Mouse (Mus musculus) neural tube, embryonic 13.5 days (tissue): ENCODE results near the gene Mau2. TPM values are rescaled to one million over a fixed set of nuclear protein-coding genes. Genes with fewer than 3 reads are reported as not detected.

Source experiments
- ATAC-seq: fragments of 200-750 bp; cut with Nextera tagmentation; 2 replicates; pipeline ENCODE4 v1.8.0; 2017; ENCODE audit warnings: low read depth, mild to moderate bottlenecking, moderate TSS enrichment, moderate library complexity
- H3K27ac ChIP-seq: fragments of 300-500 bp; sonication (generic); replicated peaks from 2 replicates; pipeline ENCODE4 v1.5.1; 2015; ENCODE audit warnings: moderate library complexity, mild to moderate bottlenecking, inconsistent platforms
- H3K27me3 ChIP-seq: fragments of 300-500 bp; sonication (generic); 2 replicates; pipeline ENCODE4 v1.6.1; 2015; ENCODE audit warnings: mild to moderate bottlenecking, inconsistent platforms
- H3K36me3 ChIP-seq: fragments of 300-500 bp; sonication (generic); 2 replicates; pipeline ENCODE4 v1.6.1; 2015; ENCODE audit warnings: mild to moderate bottlenecking, inconsistent platforms
- H3K4me1 ChIP-seq: fragments of 300-500 bp; sonication (generic); replicated peaks from 2 replicates; pipeline ENCODE4 v1.6.1; 2015; ENCODE audit warnings: inconsistent platforms
- H3K4me2 ChIP-seq: fragments of 300-500 bp; sonication (generic); 2 replicates; pipeline ENCODE4 v1.6.1; 2015; ENCODE audit warnings: inconsistent platforms, mild to moderate bottlenecking, moderate library complexity
- H3K4me3 ChIP-seq: fragments of 300-500 bp; sonication (generic); 2 replicates; pipeline ENCODE4 v1.5.1; 2015; ENCODE audit warnings: mild to moderate bottlenecking, inconsistent platforms
- H3K9ac ChIP-seq: fragments of 300-500 bp; sonication (generic); 2 replicates; pipeline ENCODE4 v1.6.1; 2015; ENCODE audit warnings: moderate library complexity, mild to moderate bottlenecking, inconsistent platforms
- H3K9me3 ChIP-seq: fragments of 300-500 bp; sonication (generic); 2 replicates; pipeline ENCODE4 v1.6.1; 2016; ENCODE audit warnings: inconsistent platforms
- WGBS: fragments of 180-500 bp; shearing (Covaris S2); methylation state at CpG from one replicate; pipeline ENCODE4 v1.1.7; 2015; 5-methylcytosine and 5-hydroxymethylcytosine counted together
- polyA plus RNA-seq: library from polyadenylated mRNA; unstranded; fragments of >200 nt; fragmentation: Nextera tagmentation; extraction: Ambion mirVana; gene quantifications from 2 replicates; pipeline ENCODE4 v1.2.1, GENCODE M21; 2015

The Mau2 gene
- polyA plus RNA-seq, 1 experiment from 2014 or later: 68.7 TPM

DNA sequence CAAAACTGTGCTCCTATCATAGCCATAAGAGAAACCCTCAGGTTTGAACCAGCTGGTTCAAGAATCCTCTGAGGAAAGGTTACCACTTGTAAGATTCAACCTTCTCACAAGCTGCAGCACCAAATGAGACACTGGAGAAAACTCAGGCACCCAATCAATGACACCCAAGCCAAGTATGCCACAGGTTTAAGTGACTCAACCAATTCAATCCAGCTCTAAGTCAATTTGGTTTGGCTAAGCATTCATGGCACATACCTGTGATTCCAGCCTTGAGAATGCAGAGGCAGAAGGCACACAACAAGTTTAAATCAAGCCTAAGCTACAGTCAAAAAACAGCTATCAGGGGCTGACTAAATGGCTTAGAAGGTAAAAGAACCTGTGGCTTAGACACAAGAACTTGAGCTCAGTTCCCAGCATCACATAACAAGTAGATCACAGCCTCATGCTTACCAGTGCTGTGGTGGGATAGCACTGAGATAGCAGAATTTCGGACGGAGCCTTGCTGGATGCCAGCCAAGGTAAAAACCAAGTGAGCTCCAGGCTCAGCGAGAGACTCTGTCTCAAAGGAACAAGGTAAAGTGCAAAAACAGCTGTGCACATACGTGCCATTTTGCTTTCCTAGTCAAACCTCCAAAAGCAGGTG lies 75.1 kb downstream of the Mau2 start:
- no peak overlapping the region for H3K4me3 ChIP-seq
- no peak for ATAC-seq
- no peak overlapping the region for H3K4me2 ChIP-seq
- no peaks in the 10 kb centered on the region for H3K36me3 ChIP-seq
- H3K27ac ChIP-seq: no peak overlapping the region
- H3K9ac ChIP-seq: no peak overlapping the region
- peaks cover 26% of the 10 kb centered on the region for H3K4me1 ChIP-seq
- H3K27me3 ChIP-seq: no peaks in the 10 kb centered on the region
- H3K9me3 ChIP-seq: no peaks in the 10 kb centered on the region
- 76% methylated on average over 4 of the region's 4 CpGs for WGBS

Other genes starting within 250 kb of the Mau2 start
- 24.8 and 27.6 TPM in 2 replicates for gene Gmip, start 234.1 kb downstream of the Mau2 start, polyA plus RNA-seq
- 0.68 and 0.70 TPM in 2 replicates for gene Lpar2, start 220.3 kb downstream of the Mau2 start, polyA plus RNA-seq
- 50.9 and 58.8 TPM in 2 replicates for gene Pbx4, start 210.2 kb downstream of the Mau2 start, polyA plus RNA-seq
- 3.1 and 3.9 TPM in 2 replicates for gene Cilp2, start 155.0 kb downstream of the Mau2 start, polyA plus RNA-seq
- 3.4 TPM in 2 replicates for gene Tssk6, start 140.6 kb downstream of the Mau2 start, polyA plus RNA-seq
- gene Ndufa13, start 140.2 kb downstream of the Mau2 start, polyA plus RNA-seq: 169 and 186 TPM in 2 replicates
- 10.0 and 12.1 TPM in 2 replicates for gene Yjefn3, start 140.0 kb downstream of the Mau2 start, polyA plus RNA-seq
- 30.6 and 31.8 TPM in 2 replicates for gene Gatad2a, start 46.4 kb downstream of the Mau2 start, polyA plus RNA-seq
- gene Sugp1, start 79 bp upstream of the Mau2 start, polyA plus RNA-seq: 57.7 and 59.2 TPM in 2 replicates
- 1.3 and 1.7 TPM in 2 replicates for gene Tm6sf2, start 30.2 kb upstream of the Mau2 start, polyA plus RNA-seq
- gene Hapln4, start 40.7 kb upstream of the Mau2 start, polyA plus RNA-seq: 0.35 and 0.51 TPM in 2 replicates
- gene Ncan, start 78.1 kb upstream of the Mau2 start, polyA plus RNA-seq: 131 and 136 TPM in 2 replicates
- 34.8 and 40.6 TPM in 2 replicates for gene Nr2c2ap, start 88.6 kb upstream of the Mau2 start, polyA plus RNA-seq
- gene Rfxank, start 96.4 kb upstream of the Mau2 start, polyA plus RNA-seq: 11.9 and 12.6 TPM in 2 replicates
- 54.5 and 56.0 TPM in 2 replicates for gene Borcs8, start 96.8 kb upstream of the Mau2 start, polyA plus RNA-seq
- gene Mef2b, start 97.0 kb upstream of the Mau2 start, polyA plus RNA-seq: 0.52 and 0.53 TPM in 2 replicates
- 46.6 and 47.4 TPM in 2 replicates for gene Tmem161a, start 129.6 kb upstream of the Mau2 start, polyA plus RNA-seq
- gene Slc25a42, start 169.6 kb upstream of the Mau2 start, polyA plus RNA-seq: 5.5 and 6.4 TPM in 2 replicates
- gene Sugp2, start 191.5 kb upstream of the Mau2 start, polyA plus RNA-seq: 64.8 and 72.5 TPM in 2 replicates
- 81.9 and 85.7 TPM in 2 replicates for gene Armc6, start 191.7 kb upstream of the Mau2 start, polyA plus RNA-seq
- 49.6 and 52.1 TPM in 2 replicates for gene Homer3, start 240.1 kb upstream of the Mau2 start, polyA plus RNA-seq